Mouse (Mus musculus) c-Kit-negative CD71-positive TER-119-positive erythroid progenitor cells, embryonic 14.5 days (primary cell): ENCODE results near the gene Bbip1.
"Not testable (repeated sequence)": the region's sequence is repeated elsewhere in the genome, so short reads cannot be mapped to it uniquely, and the experiment has no call there.

ENCODE experiments used
- DNase-seq: peaks from one replicate; pipeline ENCODE4 v3.0.0-alpha.2; 2013; ENCODE audit warnings: low read depth, low spot score

The Bbip1 gene

DNA sequence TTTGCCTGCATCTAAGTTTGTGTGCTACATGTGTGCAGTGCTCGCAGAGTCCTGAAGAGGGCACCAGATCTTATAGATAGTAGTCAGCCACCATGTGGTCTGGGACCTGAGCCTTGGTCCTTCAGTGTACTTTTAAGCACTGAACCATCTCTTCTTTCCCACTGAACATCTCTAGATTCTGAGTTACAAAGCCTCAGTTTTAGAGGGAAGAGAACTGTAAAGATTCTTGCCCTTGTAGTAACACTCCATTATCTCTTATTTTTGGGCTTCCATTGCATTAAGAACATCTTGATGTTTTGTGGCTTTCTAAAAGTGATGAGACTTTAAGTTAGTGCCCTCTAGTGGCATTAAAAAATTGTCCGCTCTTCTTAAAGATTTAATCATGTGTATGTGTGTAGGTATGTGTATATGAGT, 19.1 kb downstream of the Bbip1 start:
- no peak for DNase-seq

DNA sequence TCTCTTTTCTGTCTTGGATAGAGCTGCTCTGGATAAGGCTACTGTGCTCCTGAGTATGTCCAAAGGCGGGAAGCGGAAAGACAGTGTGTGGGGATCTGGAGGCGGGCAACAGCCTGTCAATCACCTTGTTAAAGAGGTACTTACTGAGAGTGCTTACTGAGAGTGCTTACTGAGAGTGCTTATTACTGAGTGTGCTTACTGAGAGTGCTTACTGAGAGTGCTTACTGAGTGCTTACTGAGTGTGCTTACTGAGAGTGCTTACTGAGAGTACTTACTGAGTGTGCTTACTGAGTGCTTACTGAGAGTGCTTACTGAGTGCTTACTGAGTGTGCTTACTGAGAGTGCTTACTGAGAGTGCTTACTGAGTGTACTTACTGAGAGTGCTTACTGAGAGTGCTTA, 22.4 kb downstream of the Bbip1 start:
- not testable (repeated sequence) for DNase-seq

DNA sequence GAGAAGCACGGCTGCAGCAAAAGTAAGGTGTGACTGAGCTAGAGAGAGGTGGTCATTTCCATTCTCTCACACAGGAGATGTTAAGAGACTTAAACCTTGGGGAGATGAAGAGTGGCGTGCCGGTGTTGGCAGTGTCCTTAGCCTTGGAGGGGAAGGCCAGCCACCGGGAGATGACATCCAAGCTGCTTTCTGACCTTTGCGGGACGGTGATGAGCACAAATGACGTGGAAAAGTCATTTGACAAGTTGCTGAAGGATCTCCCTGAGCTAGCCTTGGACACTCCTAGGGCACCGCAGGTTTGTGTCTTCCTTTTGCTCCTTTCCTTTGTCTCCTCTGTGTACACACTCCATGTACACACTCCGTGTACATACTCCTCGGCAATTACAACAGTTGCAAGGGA, 24.9 kb downstream of the Bbip1 start:
- DNase-seq = no peak

DNA sequence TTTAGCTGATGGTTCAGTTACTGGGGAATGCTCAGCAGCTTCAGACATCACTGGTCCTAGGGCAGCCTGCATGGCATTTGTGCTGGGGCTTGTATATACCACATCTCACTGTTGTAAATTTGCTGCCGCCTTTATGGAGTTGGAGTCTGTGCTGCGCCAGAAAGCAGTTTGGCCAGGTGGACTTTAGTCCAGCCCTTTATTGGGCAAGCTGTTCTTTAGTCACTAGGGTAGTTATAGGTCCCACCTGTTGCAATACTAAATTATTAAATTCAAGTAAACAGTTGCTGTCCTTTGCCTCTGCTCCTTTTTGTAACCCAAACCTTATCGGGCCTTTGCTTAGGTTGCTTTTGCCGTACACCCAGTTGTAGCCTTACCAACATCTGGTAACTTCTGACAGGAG, 29.5 kb downstream of the Bbip1 start:
- no peak for DNase-seq

DNA sequence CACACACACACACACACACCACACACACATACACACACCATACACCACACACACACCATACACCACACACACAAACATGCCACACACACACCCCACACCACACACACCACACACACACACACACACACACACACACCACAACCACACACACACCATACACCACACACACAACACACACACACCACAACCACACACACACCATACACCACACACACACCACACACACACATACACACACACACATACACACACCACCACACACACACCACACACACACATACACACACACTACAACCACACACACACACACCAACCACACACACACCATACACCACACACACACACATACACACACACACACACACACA, 37.7 kb downstream of the Bbip1 start:
- DNase-seq = not testable (repeated sequence)

DNA sequence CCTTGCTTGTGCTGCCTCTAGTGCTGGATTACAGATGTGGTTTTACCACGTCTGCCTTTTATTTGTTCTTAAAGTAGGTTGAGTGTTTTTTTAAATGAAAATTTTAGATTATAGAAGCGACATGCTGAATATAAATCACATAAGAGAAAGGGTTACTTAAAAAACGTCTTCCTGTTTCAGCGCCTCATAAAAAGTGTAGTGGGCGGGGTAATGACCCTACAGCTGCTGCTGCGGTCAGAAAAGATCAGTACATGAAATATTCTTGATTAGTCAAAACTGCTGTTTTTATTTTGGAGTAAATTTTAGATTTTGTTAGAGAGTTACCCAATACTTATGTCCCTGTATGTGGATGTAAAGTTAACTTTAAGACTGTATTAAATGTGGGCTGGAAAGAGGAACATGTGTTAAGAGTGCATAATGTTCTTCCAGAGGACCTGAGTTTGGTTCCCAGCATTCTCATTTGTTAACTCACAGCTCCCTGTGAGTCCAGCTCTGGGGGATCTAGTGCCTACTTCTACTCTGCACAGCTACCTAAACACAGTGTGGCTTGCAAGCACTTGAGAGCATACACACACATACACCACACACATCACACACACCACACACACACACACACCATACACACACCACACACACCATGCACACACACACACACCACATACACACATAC, 38.3 kb downstream of the Bbip1 start:
- no peak for DNase-seq

DNA sequence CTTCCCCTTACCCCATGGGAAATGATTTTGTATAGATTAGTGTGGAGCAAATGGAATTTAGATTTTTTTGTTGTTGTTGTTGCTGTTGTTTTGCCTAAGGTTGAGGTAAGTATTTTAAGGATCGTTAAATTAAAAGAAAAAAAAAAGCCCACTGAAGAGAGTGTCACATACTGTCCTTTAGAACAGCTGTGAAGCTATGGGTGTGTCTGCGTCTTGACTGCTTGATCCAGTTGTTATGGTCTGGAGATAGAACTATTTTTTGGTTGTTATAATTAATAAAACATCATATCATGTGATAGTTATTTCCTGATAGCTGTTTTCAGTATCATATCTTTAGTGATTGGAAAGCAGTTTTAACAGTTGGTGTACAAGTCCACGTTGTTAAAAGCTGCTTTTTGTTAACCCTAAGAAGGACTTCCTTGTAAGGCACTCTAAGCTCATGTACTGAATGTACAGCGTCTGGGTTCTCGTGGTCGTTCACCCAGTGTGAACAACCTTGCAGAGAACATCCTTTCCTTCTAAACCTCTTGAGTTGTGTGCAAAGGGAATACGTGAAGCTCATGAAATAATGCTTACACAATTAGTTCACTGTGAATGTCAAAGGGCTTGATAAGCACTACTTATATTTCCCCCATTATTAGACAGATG, 39.5 kb downstream of the Bbip1 start:
- no peak for DNase-seq

DNA sequence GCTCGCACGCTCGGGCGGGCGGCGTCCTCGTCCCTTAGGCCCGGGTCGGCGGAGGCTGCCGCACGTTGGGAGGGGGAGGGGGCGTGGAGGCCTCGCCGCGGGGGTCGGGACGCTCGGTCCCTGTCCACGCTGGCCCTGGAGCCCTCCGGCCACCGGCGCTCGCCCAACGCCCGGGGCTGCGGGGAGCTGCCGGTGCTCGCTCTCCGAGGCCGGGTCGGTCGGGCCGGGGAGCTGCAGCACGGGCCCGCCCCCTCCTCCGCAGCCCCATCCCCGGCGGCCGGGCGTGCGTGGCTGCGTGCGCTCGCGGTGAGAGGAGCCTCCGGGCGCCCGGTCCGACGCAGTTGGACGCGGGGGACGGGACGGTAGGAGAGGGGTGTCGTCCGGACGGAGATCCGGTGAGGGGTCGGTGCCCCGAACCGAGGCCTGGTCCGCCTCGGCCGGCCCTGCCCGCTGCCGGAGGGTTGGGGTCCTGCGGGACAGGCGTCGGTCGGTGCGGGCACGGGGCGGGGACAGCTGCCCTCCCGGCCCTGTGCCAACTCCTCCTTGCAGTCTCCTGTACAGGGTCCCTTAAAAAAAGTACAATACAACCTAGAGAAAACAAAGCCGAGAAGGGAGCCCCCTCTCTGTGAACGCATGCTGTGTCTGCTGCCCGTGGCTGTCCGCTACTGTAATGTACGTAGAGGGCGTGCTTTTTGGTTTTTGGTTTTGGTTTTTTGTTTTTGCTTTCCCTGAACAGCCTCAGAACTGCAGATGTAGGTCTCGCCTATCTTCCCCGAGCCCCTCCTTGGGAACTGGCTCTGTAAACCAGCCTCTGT, 40.7 kb downstream of the Bbip1 start:
- no peak for DNase-seq

DNA sequence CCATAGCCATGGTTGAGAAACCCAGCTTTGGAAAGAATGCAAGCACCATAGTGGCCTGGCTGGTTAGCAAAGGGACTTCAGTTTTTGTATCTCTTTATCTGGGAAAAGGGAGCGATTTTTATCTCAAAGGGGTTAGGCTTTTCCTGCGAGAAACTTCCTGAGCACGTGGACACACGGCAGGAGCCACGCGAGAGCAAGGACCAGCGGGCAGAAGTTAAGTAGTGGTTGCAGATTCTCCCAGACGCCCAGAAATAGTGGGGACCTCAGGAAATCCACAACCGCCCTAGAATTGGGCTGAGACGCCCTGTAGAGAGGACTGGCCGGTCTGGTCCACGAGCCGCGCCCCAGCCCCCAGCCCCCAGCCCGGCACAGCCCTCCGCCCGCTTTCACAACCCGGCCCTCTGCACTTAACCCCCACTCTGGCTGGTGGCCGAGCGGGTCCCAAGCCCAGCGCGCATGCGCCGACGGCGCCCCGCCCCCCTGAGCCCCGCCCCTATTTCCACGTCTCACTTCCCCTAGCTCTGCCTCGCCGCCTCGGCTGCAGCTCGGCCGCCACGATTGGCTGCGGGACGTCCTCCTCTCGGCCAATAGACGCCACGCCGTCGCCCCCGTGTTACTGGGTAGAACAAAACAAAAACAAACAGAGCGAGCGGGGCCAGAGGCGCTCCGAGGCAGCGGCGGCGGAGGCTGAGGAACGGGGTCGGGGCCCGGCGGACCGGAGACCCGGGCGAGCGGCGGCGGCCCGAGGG, 41.5 kb downstream of the Bbip1 start:
- peak; percentile 91 for DNase-seq

DNA sequence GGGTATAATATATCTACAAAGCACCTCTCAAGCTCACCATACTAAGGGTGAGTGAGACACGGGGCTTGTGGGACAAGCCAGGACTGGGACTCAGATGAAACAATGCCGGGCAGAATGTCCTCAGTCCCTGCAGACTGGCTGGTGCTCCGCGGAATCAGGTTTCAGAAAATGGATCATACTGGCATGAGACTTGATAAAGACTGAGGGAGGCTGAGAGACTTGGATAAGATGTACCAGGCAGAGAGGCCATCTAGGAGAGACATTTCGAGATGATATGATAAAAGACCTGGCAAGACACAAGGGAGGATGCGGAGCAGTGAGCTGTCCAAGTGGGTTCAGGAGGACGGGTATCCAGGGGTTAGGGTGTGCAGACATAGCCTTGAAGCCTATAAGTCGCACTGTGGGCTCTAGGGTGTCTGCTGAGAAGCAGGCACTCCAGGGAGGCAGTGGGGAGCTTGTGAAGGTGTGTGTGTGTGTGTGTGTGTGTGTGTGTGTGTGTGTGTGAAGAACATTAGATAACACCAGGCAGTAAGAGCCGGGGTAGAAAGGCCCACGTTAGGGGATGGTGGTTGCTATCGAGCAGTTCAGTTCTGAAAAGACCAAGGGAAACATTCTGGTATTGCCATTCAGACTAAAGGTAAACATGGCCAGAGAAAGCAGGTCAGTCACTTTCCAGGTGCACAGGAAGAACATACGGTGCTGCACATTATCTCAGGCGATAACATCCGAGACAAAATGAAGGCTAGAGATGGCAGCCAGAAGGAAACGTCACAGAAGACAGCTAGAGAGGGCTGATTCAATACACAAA, 42.3 kb downstream of the Bbip1 start:
- no peak for DNase-seq

DNA sequence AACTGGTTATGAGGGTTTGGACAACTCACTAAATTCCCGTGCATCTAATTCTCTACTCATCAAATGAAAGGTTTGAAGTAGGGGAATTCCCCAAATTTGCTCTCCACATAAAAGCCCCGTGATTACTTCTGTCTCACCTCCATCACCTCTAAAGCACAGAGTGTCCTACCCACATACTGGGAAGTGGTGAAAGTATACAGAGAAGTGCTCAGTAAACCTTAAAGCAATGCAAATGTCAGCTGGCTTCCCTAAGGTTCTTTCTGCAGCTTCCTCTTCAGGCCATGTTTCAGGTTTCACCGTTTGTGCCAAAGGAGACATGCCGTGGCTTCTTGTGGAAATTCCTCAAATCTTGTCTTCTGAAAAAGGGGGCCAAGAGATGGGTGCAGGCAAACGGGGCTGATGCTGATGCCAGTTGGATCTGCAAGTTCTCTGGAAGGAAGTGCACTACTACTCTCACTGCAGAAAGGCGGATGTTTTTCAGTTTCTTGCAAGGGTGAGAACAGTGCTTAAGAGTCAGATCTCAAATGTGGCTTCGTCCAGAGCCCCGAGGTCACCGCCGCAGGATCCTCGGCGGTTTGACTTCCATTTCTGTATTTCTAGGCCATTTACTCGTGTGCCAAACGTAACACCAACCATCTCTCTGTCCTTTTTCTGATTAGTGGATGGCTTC, 44.4 kb downstream of the Bbip1 start:
- no peak for DNase-seq

DNA sequence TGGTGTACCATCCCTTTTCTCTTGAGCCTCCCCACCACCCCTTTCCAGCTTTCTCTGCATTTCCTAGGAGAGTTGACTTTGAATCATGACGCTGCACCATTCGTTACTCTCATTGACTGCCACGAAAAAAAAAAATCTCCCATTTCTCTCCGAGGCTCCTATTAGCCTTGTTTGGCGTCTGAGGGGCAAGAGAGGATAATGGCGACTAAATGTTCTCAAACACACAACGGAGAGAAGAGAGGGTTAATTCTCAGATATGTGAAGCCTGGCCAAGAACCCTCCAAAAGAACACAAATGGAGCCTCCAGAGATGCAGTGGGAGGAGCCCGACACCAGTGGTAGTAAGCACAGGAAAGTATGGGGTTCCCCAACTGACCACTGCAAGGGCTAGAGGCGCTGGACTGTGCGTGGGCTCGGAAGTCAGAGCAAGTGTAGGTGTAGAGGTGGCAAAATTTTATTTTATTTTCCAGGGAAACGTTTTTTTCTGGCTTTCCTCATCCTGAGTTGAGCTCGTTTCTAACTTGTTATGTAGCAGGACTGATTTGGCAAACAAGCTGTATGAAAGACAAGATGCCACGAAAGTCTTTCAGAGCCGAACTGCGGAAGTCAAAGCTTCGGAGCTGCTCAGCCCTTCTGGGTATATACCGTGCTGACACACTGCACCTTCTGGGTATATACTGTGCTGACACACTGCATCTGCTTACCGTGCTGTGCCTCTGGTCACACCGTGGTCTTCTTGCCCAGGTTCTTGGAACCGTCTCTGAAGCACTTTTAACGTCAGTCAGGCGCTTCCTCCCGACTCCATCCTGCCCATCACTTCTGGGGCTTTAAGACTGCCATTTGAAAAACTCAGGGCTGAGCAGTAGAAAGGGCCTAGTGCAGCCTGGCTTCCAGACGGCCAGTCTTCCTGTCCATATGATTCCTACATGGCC, 45.2 kb downstream of the Bbip1 start:
- no peak for DNase-seq

DNA sequence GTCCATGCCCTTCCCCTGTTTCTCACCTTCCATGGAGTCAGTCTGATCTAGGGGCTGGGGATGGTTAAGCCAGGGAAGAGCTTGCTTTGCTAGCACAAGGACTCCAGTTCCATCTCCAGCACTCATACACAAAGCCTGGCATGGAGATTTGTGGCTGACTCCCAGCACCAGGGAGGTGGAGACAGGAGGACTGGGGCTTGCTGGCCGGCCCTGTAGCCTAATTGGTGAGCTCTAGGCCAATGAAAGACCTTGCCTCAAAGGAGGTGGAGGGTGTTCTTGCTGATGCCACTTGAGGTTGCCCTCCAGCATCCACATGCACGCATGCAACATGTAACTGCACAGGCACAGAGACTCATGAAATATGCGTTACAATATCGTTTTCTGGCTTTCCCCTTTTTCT, 45.9 kb downstream of the Bbip1 start:
- DNase-seq = no peak

DNA sequence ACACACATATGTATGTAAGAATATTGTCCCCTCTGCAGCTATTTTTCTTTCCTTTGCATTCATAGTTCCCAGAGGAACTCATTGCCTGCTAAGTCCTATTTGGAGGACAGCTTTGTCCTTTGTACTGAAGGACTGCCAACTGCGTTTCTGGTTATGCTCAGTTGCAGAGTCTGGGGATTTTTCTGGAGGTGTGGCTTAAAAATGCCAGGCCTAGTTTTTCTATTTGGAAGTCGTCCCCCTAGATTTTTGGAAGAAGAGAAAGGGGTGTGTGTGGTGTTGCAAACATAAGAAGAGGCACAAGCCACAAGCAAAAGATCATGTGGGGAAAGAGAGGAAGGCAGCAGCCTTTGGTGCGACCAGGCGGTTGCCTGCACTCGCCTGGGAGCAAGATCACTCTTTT, 46.4 kb downstream of the Bbip1 start:
- DNase-seq = no peak

DNA sequence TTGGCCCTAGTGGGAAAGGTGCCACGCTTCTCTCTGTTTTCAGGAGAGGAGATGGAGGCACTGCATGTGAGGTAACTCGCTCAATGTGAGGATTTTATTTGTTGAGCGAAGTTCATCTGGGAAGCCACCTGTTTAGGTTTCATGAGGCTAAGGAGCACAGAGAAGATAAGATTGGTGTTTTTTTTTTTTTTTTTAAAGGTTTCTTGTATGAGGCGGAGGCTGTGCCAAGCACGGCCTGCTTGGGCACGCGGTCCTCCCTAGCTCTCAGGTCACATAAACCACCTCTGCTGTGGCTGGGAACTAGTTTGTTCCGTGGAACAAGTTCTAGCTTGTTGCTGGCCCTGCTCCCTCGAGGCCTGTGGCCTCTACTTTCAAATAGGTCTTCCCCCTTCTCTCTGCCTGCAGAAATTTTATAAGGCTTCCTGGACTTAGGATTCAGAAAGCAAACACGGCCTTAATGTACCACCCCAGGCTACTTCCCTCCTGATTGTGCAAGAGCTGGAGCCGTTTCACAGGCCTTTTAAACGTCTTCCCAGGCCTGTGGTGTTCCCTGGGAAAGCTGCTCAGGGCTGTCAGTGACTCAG, 49.8 kb downstream of the Bbip1 start:
- DNase-seq = no peak

DNA sequence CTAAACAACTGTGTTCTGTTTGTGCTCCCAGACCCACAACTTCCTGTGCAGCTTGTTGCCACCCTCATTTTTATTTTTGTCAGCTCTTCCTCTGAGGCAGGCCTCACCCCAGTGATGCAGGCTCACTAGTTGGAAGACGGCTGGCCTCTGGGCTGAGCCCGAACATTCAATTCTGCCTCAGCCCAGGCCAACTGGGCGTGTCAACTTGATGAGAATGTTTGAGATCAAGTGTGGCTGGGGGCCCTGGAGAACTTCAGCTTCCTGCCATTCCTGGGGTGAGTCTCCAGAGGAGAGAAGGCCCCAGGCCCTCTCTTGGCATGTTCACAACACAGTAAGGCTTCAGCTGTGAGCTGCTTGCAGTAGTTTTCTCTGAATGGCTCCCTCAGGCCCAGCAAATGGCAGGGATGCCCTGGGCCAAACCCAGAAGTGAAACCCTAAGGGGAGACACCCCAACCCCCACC, 50.7 kb downstream of the Bbip1 start:
- no peak for DNase-seq

DNA sequence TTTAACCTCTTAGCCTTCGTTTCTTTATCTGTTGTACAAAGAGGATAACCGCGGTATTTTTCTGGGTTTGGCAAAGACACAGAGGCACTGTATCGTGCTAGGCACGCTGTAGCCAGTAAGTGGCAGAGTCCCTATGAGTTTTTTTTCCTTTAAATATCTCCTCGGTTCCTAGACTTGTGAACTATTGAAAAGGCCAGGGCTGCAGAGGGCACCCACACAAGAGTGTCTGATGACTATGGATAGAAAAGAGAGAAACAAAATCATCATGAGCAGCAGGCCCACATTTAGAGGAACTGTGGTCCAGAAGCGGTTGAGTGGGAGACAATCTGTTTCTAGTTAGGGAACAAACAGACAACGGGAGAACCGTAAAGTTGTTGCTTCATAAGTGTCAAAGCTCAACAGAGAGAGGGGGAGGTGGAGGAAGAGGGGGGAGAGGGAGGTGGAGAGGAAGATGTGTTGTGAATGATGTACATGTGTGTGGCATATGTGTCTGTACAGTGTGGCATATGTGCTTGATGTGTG, 51.5 kb downstream of the Bbip1 start:
- no peak for DNase-seq

DNA sequence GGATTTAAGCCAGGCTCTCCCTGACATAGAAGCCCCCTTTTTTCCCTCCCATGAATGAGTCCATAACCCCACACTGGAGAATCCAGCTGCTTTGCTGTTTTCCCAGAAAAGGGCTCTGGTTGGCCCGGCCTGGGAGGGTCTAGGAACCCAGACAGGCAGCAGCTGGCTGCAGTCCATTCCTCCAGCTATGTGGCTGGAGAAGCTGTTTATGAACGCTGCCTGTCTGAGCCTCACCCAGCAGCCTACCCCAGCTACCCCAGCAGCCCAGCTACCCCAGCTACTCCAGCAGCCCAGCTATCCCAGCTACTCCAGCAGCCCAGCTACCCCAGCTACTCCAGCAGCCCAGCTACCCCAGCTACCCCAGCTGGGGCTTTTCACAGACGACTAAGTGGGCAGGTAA, 52.4 kb downstream of the Bbip1 start, which contains the start of gene Pdcd4:
Gene Pdcd4, plus strand, starts transcription at position 171 of the 400 bp plus-strand sequence.
- DNase-seq = no peak

DNA sequence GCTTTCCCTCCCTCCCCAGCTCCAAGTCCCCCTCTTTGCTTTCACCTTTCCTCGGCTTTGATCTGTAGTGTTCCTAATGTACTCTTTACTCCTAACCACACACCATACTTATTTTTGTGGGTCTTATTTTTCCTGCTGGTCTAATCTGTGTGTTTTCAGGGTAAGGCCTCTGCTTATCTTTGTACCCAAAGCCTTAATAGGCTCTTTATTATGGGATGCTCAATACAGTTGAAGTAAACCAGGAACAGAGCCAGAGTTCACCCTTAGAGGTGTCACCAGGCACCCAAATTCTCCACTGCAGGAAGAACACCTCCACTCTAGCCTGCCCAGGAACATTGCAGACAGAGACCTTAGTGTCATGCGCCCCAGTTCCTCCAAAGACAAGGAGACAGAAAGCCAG, 52.9 kb downstream of the Bbip1 start:
- DNase-seq = no peak
